Mouse (Mus musculus): ENCODE measurements around the gene Tpra1. TPM values are rescaled to one million over a fixed set of nuclear protein-coding genes. Genes with fewer than 3 reads are reported as not detected.

Tpra1 gene
- polyA plus RNA-seq, 1 experiment from 2014 or later, result 61.7 TPM

DNA sequence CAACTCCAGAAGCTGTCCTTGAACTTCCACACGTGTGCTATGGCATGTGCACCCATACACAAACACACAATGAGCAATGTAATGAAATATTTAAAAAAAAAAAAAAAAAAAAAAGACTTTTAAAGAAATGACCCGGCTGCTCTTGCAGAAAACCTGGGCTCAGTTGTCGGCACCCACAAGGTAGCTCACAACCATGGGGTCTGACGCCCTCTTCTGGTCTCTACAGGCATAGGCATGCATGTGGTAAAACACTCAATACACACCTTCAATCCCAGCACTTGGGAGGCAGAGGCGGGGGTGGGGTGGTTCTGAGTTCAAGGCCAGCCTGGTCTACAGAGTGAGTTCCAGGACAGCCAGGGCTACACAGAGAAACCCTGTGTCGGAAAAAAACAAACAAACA is 6.1 kb upstream of the Tpra1 start:
- H3K4me1 ChIP-seq, result peaks cover 18% of the 10 kb centered on the region
- H3K9ac ChIP-seq (replicated peaks), result no peak overlapping the region
- H3K36me3 ChIP-seq, result peaks cover 52% of the 10 kb centered on the region
- no peaks in the 10 kb centered on the region for H3K27me3 ChIP-seq
- no peak for ATAC-seq (ENCODE audit: low FRiP score, low read depth)
- WGBS, result 88% methylated on average over 6 of the region's 6 CpGs
- H3K9me3 ChIP-seq, result no peaks in the 10 kb centered on the region
- no peak overlapping the region for H3K27ac ChIP-seq (replicated peaks)
- H3K4me2 ChIP-seq (replicated peaks), result no peak overlapping the region
- H3K4me3 ChIP-seq, result no peak overlapping the region

DNA sequence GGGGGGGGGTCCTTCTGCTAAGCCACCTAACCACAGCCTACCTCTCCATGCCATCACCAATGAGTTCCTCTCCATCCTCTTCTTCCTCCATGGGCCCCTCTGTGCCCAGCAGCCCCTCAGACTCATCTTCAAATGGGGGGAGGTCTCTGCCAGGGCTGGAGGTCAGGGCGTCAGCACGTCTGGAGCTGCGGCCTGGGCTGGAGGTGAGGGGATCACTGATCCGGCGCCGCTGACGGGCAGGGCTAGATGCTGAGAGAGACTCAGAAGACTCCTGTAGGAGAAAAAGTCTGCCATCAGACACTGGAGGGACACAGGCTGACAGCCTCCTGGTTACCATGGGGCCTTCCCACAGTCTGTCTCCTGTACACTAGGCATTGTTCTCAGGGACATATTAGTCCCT is 4.8 kb upstream of the Tpra1 start:
- Histone ChIP-seq H3K4me2 (replicated peaks) (peak overlapping the region; percentile 79), H3K27me3 (no peaks in the 10 kb centered on the region), H3K9ac (replicated peaks) (peak overlapping the region; percentile 40), H3K4me1 (peaks cover 26% of the 10 kb centered on the region), H3K9me3 (no peaks in the 10 kb centered on the region), H3K36me3 (peaks cover 39% of the 10 kb centered on the region), H3K27ac (replicated peaks) (no peak overlapping the region), H3K4me3 (peak overlapping the region; percentile 67)
- WGBS, result 71% methylated on average over 7 of the region's 7 CpGs
- ATAC-seq (ENCODE audit: low FRiP score, low read depth), result no peak

DNA sequence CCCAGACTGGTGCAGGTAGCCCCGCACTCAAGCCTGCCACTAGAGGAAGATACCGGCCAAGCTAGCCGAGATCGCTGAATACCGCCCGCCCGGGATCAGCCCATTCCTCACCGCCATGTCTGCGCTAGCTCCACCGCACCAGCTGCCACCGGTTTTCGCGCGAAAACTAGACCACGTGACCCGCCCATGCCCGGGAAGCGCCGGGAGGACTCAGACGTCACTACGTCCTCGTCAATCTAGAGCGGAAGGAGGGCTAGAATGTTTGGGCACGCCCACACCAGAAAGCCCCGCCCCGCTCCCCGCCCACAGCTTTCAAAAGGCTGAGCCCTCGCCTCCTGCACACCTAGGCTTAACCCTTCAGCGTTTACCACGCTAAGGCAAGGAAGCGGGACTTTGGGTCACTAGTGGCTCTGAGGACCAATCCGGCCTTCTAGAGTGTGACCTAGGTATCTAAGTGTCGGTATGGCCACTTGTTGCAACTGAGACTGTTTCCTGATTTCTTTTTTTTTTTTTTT is 3.5 kb upstream of the Tpra1 start, which contains the start of gene Mcm2:
TSS of gene Mcm2 (minus strand) at position 247 of the 515 bp plus-strand sequence.
- WGBS, result under 1% methylated on average over 33 of the region's 33 CpGs

DNA sequence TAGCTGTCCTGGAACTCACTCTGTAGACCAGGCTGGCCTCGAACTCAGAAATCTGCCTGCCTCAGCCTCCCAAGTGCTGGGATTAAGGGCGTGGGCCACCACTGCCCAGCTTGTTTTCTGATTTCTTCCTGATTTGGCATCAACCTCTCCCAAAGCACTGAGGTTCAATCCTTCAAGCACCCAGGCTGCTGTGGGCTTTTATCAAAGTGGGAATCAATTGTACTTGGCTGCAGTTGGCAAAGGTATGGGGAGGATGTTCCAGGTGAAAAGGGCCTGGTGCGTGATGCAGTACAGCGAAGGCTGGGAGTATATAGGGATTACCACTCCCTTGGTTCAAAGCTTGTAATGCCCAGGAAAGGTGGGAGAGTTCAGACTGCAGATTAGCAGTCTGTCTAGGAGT is 3.0 kb upstream of the Tpra1 start:
- Histone ChIP-seq H3K36me3 (peaks cover 22% of the 10 kb centered on the region), H3K27ac (replicated peaks) (no peak overlapping the region), H3K9me3 (no peaks in the 10 kb centered on the region), H3K4me1 (peaks cover 40% of the 10 kb centered on the region), H3K4me3 (no peak overlapping the region), H3K9ac (replicated peaks) (0 out of 2 replicates have a peak overlapping the region, but pooled peaks have one; percentile 1), H3K4me2 (replicated peaks) (peak overlapping the region; percentile 79), H3K27me3 (0 out of 2 replicates have a peak, but pooled peaks cover 3% of the 10 kb centered on the region)
- ATAC-seq (ENCODE audit: low FRiP score, low read depth), result no peak
- 70% methylated on average over 4 of the region's 4 CpGs for WGBS

More for the DNA sequence above, 3.5 kb upstream of the Tpra1 start, which contains the start of gene Mcm2:
- H3K27me3 ChIP-seq, result 0 out of 2 replicates have a peak, but pooled peaks cover 3% of the 10 kb centered on the region
- peaks cover 35% of the 10 kb centered on the region for H3K4me1 ChIP-seq
- peak within 1 kb of the TSS; percentile 67 for H3K4me3 ChIP-seq
- no peaks in the 10 kb centered on the region for H3K9me3 ChIP-seq
- peak; percentile 78 for ATAC-seq (ENCODE audit: low FRiP score, low read depth)
- H3K9ac ChIP-seq (replicated peaks), result peak within 1 kb of the TSS; percentile 77
- peak within 1 kb of the TSS; percentile 80 for H3K27ac ChIP-seq (replicated peaks)
- H3K4me2 ChIP-seq (replicated peaks), result peak within 1 kb of the TSS; percentile 79
- H3K36me3 ChIP-seq, result peaks cover 26% of the 10 kb centered on the region

DNA sequence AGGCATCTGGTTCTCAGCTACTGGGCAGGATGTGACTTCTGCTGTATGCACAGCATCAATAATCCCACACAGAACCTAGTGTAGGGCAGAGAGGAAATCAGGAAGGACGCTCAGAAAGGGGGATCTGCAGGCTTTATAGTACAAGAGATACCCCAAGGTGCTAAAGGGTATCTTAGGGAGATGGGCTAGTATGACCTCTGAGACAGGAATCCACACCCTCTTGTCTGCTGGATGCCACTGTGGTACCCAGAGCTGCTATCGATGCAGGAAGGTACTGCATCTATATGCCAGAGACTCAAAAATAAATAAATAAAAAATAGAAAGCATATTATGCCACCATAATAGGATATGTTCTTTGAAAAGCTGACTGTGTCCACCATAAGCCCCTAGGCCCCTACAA is 2.4 kb upstream of the Tpra1 start:
- Histone ChIP-seq H3K4me1 (peaks cover 41% of the 10 kb centered on the region), H3K9me3 (no peaks in the 10 kb centered on the region), H3K27ac (replicated peaks) (no peak overlapping the region), H3K27me3 (0 out of 2 replicates have a peak, but pooled peaks cover 3% of the 10 kb centered on the region), H3K4me3 (no peak overlapping the region), H3K36me3 (peaks cover 16% of the 10 kb centered on the region), H3K9ac (replicated peaks) (0 out of 2 replicates have a peak overlapping the region, but pooled peaks have one; percentile 1), H3K4me2 (replicated peaks) (no peak overlapping the region)
- 80% methylated on average over 2 of the region's 2 CpGs for WGBS
- ATAC-seq (ENCODE audit: low FRiP score, low read depth), result no peak

DNA sequence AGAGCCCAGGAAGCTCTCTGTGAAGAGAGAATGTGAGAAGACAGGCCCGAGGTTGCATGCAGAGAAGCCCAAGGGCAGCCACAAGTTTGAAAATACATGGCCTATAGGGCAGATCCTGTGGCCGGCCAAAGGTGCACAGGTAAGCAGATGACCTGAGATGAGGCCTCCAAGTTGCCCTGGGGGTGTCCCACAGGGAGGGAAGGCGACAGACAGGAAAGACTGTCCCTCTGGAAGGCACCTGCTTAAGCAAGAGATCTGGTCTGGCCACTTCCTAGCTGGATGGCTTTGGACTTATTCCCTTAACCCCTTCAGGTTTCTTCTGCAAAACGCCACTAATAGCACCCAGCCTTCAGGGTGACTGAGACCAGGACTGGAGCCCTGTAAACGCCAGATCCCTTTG is 580 bp upstream of the Tpra1 start:
- 0 out of 2 replicates have a peak, but pooled peaks cover 3% of the 10 kb centered on the region for H3K27me3 ChIP-seq
- H3K36me3 ChIP-seq, result peaks cover 4% of the 10 kb centered on the region; the same call in 1 of the 2 replicates
- H3K4me2 ChIP-seq (replicated peaks), result peak overlapping the region; percentile 84
- H3K4me1 ChIP-seq, result peaks cover 36% of the 10 kb centered on the region
- no peaks in the 10 kb centered on the region for H3K9me3 ChIP-seq
- H3K9ac ChIP-seq (replicated peaks), result peak overlapping the region; percentile 64
- 6% methylated on average over 5 of the region's 5 CpGs for WGBS
- ATAC-seq (ENCODE audit: low FRiP score, low read depth), result no peak
- peak overlapping the region; percentile 81 for H3K4me3 ChIP-seq
- H3K27ac ChIP-seq (replicated peaks), result peak overlapping the region; percentile 80

DNA sequence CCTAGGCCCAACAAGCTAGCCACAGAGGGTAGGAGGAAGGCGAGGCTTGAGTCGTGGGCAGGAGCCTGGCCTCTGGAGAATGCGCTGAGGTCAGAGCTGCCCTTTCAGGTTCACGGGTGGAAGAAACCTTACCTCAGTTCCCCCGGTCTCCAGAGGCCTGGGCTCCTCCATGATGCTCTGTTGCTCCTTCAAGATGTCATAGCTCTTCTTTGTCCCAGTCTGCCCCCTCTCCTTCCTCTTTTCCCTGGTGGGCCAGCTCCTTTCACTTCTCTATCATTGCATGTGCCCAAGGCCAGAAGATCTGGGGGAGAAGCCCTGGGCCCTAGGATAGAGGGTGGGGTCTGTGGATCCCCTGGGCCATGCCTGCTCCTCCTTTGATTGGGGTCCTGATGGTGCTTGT is 1.7 kb downstream of the Tpra1 start:
- peak overlapping the region; percentile 81 for H3K4me3 ChIP-seq
- no peak overlapping the region for H3K27ac ChIP-seq (replicated peaks)
- ATAC-seq (ENCODE audit: low FRiP score, low read depth), result no peak
- WGBS, result 80% methylated on average over 5 of the region's 5 CpGs
- peak overlapping the region; percentile 84 for H3K4me2 ChIP-seq (replicated peaks)
- H3K27me3 ChIP-seq, result 0 out of 2 replicates have a peak, but pooled peaks cover 3% of the 10 kb centered on the region
- H3K9ac ChIP-seq (replicated peaks), result peak overlapping the region; percentile 87; the same call in 1 of the 2 replicates
- peaks cover 28% of the 10 kb centered on the region for H3K4me1 ChIP-seq
- H3K9me3 ChIP-seq, result no peaks in the 10 kb centered on the region
- no peaks in the 10 kb centered on the region for H3K36me3 ChIP-seq

DNA sequence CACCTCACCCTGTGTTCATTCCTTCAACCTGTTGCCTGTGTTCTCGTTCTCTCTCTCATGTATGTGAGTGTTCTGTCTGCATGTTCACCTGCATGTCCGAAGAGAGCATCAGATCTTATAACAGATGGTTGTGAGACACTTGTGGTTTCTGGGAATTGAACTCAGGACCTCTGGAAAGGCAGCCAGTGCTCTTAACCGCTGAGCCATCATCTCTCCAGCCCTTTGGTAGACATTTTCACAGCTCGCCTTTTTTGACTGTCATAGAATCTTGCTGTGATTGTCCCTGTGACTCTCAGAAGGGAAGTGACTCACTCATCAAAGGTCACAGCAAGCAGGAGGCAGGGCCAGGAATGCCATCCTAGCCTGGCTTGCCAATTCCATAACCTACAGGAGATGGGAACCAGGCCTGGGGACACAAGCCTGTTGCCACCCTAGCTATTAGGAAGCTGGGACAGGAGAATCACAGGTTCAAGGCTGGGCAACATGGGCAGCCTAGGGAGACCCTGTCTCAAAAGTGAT is 2.5 kb downstream of the Tpra1 start:
- 89% methylated on average over 4 of the region's 4 CpGs for WGBS
- Histone ChIP-seq H3K27ac (replicated peaks) (no peak overlapping the region), H3K27me3 (0 out of 2 replicates have a peak, but pooled peaks cover 3% of the 10 kb centered on the region), H3K4me1 (peaks cover 28% of the 10 kb centered on the region), H3K36me3 (peaks cover 3% of the 10 kb centered on the region; the same call in 1 of the 2 replicates), H3K4me2 (replicated peaks) (no peak overlapping the region), H3K9ac (replicated peaks) (no peak overlapping the region), H3K4me3 (no peak overlapping the region), H3K9me3 (no peaks in the 10 kb centered on the region)
- ATAC-seq (ENCODE audit: low FRiP score, low read depth), result no peak

DNA sequence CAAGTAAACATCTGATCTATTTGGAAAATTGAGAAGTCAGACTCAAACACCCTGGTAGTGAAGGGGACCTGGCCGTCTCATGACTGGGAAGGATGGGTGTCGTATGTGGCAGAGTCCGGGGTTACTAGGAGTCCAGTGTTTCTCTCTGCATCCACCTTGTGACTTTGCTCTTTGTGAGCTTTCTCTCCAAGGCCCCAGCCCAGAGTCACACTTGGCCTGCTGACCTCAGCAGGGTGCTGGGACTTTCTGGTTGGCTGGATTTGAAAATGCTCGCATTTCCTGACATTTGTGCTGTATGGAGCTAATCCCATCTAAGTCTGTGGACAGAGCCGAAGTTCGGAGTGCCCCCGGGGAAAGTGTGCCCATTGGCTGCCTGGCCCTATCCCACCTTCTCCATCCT is 3.0 kb downstream of the Tpra1 start:
- peaks cover 28% of the 10 kb centered on the region for H3K4me1 ChIP-seq
- H3K4me3 ChIP-seq, result no peak overlapping the region
- ATAC-seq (ENCODE audit: low FRiP score, low read depth), result no peak
- no peaks in the 10 kb centered on the region for H3K9me3 ChIP-seq
- 0 out of 2 replicates have a peak, but pooled peaks cover 3% of the 10 kb centered on the region for H3K27me3 ChIP-seq
- H3K36me3 ChIP-seq, result peaks cover 8% of the 10 kb centered on the region; the same call in 1 of the 2 replicates
- no peak overlapping the region for H3K9ac ChIP-seq (replicated peaks)
- H3K4me2 ChIP-seq (replicated peaks), result no peak overlapping the region
- 64% methylated on average over 7 of the region's 7 CpGs for WGBS
- no peak overlapping the region for H3K27ac ChIP-seq (replicated peaks)

DNA sequence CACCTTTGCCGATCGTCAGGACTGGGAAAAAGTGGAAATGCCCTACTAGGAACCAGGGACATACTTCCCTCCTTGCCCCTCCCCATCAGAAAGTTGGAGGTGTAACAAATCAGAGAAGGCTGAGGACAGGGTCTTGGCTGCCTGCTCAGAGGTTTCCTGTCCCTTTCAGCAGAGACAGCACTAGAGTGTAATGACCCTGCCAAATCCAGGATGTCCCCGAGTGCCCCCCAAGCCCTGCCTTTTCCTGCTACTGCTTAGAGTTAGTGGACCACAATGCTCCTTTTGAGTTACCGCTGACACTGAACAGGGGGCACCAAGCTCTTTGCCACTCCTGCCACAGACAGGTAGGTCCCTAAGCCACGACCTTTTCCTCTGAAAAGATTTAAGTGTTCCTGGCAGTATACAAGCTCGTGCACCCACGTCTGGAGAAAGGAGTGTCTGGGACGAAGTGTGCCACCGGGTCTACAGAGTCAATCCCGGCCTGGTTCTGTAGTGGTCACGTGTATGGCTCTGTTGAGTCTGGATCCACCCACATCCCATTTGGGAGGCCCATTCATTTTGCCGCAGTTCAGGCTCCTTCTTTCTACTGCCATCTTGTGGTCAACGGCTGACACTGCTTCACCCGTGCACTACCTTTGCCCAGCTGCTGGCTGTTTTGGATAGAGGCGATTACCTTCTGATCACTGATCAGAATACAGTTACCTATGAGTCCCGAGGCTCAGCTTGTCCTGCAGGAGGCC is 4.5 kb downstream of the Tpra1 start:
- H3K4me2 ChIP-seq (replicated peaks), result 0 out of 2 replicates have a peak overlapping the region, but pooled peaks have one; percentile 14

DNA sequence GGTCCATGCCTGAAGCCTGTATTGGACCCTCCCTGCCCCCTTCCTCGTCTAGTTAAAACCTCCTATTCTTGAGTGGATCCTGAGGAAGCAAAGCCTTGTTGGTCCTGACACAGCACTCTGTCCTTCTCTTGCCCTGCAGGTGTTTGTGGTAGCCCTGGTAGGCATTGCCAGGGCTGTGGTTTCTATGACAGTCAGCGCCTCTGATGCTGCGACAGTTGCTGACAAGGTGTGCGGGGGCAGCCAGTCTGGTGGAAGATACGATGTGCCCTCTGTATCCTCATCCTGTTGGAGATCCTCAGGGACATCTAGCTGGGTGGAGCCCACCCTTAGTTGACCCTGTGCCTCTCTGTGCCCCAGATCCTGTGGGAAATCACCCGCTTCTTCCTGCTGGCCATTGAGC is 7.1 kb downstream of the Tpra1 start:
- no peak for ATAC-seq (ENCODE audit: low FRiP score, low read depth)
- H3K4me3 ChIP-seq, result no peak overlapping the region
- no peaks in the 10 kb centered on the region for H3K27me3 ChIP-seq
- H3K9me3 ChIP-seq, result no peaks in the 10 kb centered on the region
- H3K36me3 ChIP-seq, result peaks cover 21% of the 10 kb centered on the region; the same call in 1 of the 2 replicates
- WGBS, result 90% methylated on average over 6 of the region's 6 CpGs
- H3K4me1 ChIP-seq, result peaks cover 4% of the 10 kb centered on the region
- no peak overlapping the region for H3K9ac ChIP-seq (replicated peaks)
- no peak overlapping the region for H3K4me2 ChIP-seq (replicated peaks)
- H3K27ac ChIP-seq (replicated peaks), result no peak overlapping the region

More for the DNA sequence above, 4.5 kb downstream of the Tpra1 start:
- H3K27ac ChIP-seq (replicated peaks), result no peak overlapping the region
- 22% methylated on average over 16 of the region's 16 CpGs for WGBS
- no peaks in the 10 kb centered on the region for H3K9me3 ChIP-seq
- H3K9ac ChIP-seq (replicated peaks), result no peak overlapping the region
- H3K4me1 ChIP-seq, result peaks cover 21% of the 10 kb centered on the region
- H3K36me3 ChIP-seq, result peaks cover 17% of the 10 kb centered on the region; the same call in 1 of the 2 replicates
- ATAC-seq (ENCODE audit: low FRiP score, low read depth), result no peak
- H3K4me3 ChIP-seq, result no peak overlapping the region
- H3K27me3 ChIP-seq, result 0 out of 2 replicates have a peak, but pooled peaks cover 3% of the 10 kb centered on the region

DNA sequence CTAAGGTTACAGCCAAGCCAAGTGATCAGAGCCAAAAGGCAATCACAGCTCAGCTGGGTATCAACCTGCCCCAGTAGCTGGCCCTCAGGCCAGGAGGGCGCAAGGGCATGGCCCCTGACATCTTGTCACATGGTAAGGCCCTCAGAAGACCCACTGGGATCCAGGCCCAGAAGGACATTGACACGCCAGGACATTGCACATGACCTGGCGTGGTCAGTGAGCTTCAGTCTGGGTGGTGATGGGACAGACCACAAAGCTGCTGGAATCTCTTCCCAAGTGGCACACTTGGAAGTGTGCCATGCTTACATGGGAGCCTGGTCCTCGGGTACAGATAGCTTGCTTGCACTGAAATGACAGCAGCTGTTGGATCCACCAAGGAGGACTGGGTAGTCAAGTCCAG is 11.0 kb downstream of the Tpra1 start:
- H3K36me3 ChIP-seq, result peaks cover 21% of the 10 kb centered on the region; the same call in 1 of the 2 replicates
- no peak for ATAC-seq (ENCODE audit: low FRiP score, low read depth)
- H3K4me1 ChIP-seq, result no peaks in the 10 kb centered on the region
- H3K9ac ChIP-seq (replicated peaks), result no peak overlapping the region
- H3K27me3 ChIP-seq, result no peaks in the 10 kb centered on the region
- WGBS, result 86% methylated on average over 4 of the region's 4 CpGs
- no peak overlapping the region for H3K27ac ChIP-seq (replicated peaks)
- H3K9me3 ChIP-seq, result no peaks in the 10 kb centered on the region; the same call in 1 of the 2 replicates
- H3K4me2 ChIP-seq (replicated peaks), result no peak overlapping the region
- no peak overlapping the region for H3K4me3 ChIP-seq

Data from midbrain, embryonic 12.5 days (tissue).